Mouse (Mus musculus) left cerebral cortex, postnatal 25 days (tissue): ENCODE results near the gene Fkbpl. TPM values are rescaled to one million over a fixed set of nuclear protein-coding genes. Genes with fewer than 3 reads are reported as not detected.

Experiments
- DNase-seq, 2 experiments: peaks; one replicate each; pipeline ENCODE4 v3.0.0; 2022; ENCODE audit warnings: low spot score in 2 of 2, mixed read lengths in 1 of 2
- intact Hi-C: fragments of 180-260 bp; cut with DNase I; formaldehyde crosslinking; loops from one replicate; pipeline ENCODE4 v1.15.1; 2025
- total RNA-seq, 2 experiments: library from RNA; stranded (reverse); gene quantifications; 2 replicates each; pipeline ENCODE4 v1.2.3; 2021

Fkbpl gene
- 10 to 100 TPM; 12.0 to 17.0 TPM for total RNA-seq

DNA sequence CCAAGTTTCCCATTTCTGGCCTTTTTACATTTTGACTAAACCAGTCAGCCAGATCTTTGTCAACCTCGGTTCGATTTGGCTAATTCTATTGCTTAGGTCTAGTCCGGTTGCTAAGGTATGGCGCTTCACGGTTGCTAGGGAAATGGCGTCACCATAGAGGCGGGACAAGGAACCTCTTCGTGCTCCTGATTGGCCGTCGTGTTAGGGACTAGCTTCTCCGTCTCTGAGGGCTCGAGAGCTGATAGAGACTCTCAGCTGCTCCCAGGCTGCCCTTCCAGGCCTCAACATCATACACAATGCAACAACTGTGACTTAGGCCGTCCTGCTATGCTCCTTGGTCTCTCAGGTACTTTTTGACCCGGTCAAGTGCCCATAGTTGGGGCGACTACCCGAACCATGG lies at the start of gene Fkbpl:
TSS of gene Fkbpl (plus strand) at position 157 of the 400 bp plus-strand sequence.
- intact Hi-C loops, result no loop called here
- DNase-seq, result peak; percentile 97 to 99

DNA sequence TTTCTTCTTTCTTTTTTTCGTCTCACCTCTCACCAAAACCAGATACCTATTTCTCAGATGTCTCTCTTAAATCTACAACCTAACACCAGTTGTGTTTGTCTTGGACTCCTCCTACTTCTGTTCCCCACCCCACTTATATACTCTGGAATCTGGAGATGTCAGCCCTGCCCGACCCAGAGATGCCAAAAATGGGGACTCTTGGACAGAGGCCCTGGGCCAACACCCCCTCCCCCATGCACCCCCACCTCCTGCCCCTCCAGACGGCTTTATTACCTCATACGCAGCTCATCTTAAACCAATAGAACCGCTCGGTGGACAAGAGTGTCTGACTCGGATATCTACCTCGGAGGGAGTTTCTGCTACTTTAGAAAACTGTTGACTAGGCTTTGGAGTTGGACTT lies 48.5 kb upstream of the Fkbpl start:
- no peak for DNase-seq
- intact Hi-C loops, result no loop called here

DNA sequence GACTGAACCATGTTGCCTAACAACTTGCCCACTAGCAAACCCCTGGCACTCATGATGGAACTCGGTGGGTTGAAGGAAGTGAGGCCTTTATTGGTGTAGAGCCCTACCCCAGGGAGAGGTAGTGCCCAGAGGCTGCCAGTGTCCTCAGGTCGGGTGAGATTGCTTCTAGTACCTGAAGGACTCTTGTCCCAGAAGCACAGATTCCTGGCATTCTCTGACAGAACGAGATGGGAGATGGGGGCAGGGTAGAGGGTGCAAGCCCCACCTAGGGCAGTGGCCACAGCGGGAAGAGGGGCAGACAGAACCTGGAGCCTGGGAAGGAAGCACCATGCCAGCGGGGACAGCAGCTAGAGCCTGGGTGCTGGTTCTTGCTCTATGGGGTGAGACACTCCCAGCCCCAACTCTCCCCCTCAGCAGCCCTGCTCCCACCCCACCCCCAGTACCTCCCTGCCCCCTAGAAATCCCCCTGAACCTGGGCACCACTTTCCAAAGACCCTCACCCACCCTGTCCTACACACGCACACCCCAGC lies 46.9 kb upstream of the Fkbpl start, which contains the start of gene Ager:
TSS of gene Ager (plus strand) at position 297 of the 530 bp plus-strand sequence.
- no peak for DNase-seq
- intact Hi-C loops, result no loop called here

DNA sequence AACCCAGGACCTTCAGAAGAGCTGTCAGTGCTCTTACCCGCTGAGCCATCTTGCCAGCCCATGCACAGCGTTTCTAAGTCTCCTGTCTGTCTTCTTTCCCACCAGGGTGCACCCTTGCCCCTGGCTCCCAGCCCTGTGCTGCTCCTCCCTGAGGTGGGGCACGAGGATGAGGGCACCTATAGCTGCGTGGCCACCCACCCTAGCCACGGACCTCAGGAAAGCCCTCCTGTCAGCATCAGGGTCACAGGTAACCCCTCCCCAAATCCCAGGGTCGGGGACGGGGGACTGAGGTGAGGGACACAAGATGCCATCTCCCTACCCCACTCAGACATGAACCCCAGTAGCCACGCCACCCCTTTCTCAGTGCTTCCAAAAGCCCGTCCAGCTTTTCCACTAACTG lies 44.7 kb upstream of the Fkbpl start:
- intact Hi-C loops, result no loop called here
- DNase-seq, result no peak

DNA sequence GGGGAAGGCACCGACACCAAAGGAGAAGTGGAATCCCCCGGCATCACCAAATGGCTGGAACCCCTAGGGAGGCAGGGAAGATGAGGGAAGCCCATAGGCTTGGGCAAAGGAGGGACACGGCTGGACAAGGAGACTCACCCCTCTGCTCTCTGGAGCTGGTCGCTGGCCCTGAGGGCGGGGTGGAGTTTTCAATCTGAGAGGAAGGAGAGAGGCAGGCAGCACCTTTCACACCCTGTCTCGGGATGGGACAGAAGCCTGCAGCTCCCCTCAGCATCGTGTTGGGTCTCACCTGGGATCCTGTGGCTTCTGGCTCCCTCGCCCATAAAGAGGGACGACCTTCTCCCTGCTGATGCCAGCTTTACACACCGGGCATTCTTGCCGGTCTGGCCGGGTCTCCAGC lies 42.8 kb upstream of the Fkbpl start:
- intact Hi-C loops, result no loop called here
- DNase-seq, result no peak

DNA sequence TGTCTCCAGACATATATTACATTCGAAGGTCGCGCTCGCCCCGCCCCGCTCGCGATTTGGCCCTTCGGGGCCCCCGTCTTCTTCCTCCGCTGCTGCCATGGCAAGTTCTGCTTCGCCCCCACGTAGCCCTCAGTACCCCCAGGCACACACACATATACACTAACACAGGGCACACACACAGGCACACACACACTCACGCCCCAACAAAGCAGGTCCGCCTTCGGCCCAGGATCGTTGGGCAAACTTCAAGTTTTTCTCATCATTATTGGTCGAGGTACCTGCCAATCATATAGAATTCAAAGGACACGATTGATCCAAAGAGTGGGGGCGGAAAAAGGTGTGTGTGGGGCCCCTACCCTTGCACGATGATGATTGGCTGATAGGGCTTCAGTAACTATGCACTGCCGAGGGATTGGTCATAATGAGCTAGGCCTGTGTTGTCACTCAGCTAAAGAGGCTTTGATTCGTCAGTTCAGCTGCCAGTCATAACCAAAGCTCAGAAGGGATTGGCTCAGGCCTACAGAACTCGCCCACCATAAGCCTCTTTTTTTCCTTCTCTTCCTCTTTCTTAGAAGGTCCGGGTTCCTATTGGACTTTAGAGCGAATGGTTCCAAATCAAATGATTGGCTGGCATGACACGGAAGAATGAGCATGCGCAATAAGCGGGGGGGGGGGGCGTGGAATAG lies 41.0 kb upstream of the Fkbpl start, which contains the start of gene Rnf5:
TSS of gene Rnf5 (minus strand) at position 316 of the 686 bp plus-strand sequence.
- intact Hi-C loops, result no loop called here

DNA sequence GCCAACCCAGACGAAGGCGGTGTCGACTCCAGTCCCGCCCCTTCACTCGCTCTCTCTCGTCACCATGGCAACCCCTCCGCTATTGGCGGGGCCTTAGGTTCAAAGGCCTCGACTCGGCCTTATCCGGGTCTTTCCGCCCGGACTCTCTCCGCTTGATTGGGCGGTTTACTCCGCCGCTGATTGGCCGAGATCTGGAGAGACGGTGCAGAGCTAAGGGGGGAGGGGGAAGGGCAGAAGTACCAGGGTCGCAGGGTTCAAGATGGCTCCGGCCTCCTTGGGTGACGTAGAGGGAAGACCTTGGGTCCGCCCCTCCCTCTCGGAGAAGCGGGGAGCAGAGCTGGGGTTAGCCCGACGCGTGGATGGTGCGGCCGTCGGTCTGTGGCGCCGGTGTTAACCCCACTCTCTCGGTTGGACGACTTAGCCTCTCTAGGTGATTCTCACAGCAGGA lies 40.5 kb upstream of the Fkbpl start, which contains the start of gene Agpat1:
TSS of gene Agpat1 (plus strand) at position 202 of the 448 bp plus-strand sequence.
- intact Hi-C loops, result no loop called here
- peak; percentile 96 to 99 for DNase-seq

More for the DNA sequence above, 41.0 kb upstream of the Fkbpl start, which contains the start of gene Rnf5:
- peak; percentile 99 to 100 for DNase-seq

DNA sequence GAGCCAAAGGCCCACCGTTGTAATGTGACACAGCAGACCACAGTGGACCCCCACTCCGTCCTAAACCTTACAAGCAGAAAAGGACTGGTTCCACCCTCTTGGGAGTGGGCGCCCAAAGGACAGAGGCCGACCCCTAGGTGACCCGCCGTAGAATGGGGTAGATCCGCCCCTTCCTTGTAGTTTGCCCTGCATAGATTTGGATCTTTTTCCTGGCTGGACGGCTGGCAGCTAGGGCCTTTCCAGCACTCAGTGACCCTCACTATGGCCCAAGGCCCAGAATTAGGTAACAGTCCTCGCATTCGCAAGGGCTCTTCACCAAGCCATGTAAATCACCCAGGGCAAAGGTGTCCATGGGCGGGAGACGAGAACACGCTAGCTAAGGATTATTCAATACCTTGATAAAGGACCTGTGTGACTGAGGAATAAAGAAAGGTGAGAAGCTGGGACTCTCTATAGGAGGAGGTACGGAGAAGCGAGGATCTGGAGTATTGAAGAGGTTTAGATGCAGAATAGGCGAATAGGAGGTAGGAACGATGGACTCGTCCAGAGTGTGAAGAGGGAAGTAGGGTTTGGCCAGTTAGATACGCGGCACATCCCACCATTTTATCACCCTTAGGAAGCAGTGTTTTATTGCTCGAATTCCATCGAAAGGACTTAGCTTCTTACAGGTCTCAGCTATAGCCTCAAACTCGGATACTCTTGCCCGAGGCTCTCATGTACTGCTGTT lies 39.9 kb upstream of the Fkbpl start:
- intact Hi-C loops, result loop anchor here (1.0 kb wide), 1 partner anchor 24 kb away; the partner anchor contains the start of gene Ppt2
- peak in 1 of 2 experiments; percentile 20 for DNase-seq

DNA sequence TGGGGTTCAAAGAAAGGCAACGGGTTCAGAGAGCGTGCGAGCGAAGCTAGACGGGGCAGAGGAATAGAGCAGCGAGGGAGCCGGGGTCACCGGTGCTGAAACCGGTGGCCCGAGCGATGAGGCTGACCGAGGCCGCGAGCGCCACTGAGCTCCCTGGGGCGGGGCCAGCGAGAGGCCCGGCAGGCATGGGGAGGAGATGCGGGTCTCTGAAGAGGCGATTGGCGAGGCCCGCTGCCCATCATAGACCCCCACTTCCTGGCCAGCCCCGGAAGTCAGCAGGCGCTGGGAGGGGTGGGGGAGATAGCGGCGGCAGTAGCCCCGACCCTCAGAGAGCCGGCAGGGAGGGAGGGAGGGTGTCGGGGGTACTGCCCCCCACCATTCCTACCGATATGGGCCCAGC lies 39.0 kb upstream of the Fkbpl start:
- intact Hi-C loops, result loop anchor here (1.0 kb wide), 1 partner anchor 23 kb away; the partner anchor contains the start of gene Ppt2
- peak; percentile 99 for DNase-seq

DNA sequence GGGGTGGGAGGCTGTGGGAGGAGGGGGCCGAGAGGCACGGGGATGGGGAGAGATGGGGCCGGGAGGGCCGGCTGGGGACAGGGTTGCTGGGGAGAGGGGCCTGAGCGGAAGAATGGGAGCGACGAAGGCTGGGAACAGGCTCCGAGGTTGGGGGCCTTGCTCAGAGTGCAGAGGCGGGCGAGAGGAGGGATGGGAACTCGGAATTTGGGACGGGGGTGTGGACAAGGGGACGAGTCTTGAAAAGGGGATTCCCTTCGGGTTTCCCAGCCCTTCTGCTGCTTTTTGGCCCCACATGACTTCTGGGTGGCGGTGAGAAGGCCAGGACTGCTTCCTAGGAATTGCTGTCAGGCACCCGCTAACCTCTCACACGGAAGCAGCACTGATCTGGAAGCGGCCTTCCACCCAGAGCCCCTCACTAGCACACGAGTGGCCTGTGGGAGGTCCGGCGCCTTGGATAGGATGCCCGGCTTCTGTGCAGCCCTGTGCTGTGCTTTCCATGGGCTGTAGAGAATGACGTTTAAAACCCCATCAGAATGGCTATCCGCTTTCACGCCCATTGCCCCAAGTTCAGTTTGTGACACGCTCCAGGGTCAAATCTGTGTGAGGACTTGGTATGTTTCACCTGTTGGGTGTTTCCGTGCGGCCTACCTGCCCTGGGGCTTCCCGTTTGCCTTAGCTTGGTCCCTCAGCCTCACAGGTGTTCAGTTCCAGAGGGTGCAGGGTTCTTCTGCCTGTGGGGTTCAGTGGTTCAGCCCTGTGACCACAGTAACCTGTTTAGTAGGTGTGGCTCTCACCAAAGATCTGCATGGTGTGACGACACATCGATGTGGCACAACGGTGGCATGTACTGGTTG lies 38.2 kb upstream of the Fkbpl start:
- intact Hi-C loops, result no loop called here
- DNase-seq, result no peak

DNA sequence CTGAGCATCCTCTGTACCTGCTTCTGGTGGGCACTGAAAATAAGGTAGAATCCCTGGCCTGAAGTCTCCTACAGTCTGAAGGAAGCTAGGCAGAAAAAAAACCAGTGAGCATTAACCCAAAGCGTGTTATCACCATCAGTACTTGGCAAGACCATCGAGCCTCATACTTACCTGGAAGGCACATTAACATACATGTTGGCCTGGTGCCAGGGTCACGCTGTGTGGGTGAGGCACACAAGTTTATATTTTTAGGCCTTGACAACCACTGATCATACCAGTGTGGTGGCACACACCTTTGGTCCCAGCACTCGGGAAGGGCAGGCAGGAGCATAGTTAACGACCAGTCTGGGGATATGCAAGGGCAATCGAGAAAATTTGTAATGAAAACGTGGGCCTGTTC lies 36.6 kb upstream of the Fkbpl start:
- intact Hi-C loops, result no loop called here

DNA sequence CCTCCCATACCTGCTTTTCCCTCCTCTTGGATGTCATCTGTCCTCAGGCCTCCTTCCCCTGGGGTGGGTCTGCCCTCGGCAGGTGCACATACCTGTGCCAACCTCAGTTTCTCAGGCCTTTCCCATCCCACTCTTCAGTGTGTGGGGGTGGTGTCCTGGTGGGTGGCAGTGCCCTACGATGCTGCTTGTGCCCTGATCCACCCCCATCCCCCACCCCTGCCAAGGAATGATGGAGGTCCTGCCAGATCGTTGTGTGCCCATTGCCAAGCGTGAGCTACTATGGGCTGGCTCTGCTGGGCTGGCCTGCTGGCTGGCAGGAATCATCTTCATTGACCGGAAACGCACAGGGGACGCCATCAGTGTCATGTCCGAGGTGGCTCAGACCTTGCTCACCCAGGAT lies 33.5 kb upstream of the Fkbpl start:
- DNase-seq, result no peak
- intact Hi-C loops, result no loop called here

More for the DNA sequence above, 36.6 kb upstream of the Fkbpl start:
- DNase-seq, result no peak

DNA sequence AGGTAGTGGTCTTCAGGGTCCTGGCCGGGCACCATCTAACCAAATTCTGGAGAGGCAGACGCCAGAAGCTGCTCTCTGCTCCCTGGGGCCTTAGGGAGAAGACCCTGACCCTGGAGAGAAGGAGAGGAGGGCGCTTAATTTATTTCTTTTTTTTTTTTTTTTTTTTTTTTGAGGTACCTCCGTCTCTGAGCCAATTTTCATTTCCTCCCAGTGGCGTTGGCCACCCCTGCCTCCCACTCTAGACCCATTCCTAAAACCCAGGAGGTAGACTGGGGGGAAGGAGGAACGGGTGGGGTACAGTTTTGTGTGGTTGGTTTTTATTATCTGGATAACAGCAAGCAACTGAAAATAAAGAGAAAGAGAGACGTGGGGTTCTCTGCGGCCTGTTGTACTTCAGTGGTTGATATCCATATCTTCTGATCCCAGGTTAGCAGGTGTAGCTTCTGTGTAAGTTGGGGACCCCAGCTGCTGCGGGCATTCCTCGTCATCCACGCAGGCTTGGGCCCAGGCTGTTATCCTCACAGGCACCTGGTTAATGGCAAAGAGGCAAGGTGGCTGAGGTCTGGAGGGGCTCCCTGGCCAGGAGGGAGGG lies 31.4 kb upstream of the Fkbpl start:
- intact Hi-C loops, result no loop called here

DNA sequence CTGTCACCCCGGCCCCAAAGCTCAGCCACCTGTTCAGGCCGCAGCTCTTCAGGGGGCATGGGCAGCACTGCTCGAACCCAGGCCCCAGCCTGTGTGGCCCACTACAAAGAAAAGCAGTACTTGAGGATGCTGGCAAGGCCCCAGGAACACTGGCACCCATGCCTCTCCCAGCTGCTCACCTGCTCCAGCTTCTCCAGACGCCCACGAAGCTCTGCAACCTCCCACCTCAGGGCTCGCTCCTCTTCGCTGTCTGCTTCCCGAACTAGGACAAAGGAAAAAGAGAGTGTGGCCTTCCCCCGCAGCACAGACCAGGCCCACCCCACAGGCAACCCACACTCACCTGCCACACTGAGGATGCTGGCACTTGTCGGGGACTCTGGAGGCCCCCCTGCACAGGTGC lies 30.7 kb upstream of the Fkbpl start:
- DNase-seq, result peak in 1 of 2 experiments; percentile 53
- intact Hi-C loops, result no loop called here

More for the DNA sequence above, 31.4 kb upstream of the Fkbpl start:
- no peak for DNase-seq

DNA sequence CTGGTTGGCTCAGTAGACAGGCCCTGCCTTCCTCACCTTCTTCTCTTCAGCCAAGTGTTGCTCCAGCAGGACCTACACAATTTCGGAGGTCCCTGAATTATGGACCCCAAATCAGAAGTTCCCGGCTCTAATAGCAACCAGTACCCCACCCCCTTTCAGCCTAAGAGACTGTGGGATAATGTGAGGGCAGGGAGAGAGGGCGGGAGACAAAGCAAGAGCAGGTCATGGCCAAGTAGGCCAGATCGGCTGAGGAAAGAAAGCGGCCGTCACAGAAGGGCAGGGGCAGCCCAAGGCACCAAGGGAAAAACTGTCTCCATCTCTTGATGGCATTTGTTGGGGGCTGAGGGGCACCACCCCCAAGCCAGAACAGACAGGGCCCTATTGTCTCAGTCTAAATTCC lies 28.7 kb upstream of the Fkbpl start, which contains the start of gene Egfl8:
TSS of gene Egfl8 (minus strand) at position 101 of the 400 bp plus-strand sequence.
- no peak for DNase-seq
- intact Hi-C loops, result no loop called here

DNA sequence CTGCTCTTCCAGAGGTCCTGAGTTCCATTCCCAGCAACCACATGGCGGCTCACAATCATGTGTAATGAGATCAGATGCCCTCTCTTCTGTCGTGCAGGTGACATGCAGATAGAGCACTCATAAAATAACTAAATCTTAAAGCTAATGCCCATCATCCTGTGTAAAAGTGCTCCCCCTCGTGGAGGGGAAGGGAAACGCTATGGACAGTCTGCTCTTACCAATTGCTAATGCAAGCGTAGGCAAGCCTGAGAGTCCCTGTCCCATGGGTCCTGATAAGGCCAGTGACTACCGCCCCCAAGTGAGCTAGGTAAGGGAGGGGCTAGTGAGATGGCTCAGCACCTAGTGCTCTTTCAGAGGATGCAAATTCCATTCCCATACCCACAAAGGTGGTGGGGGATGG lies 25.6 kb upstream of the Fkbpl start:
- intact Hi-C loops, result loop anchor here (2.0 kb wide), 1 partner anchor 178 kb away; no protein-coding TSS in a partner anchor
- peak in 1 of 2 experiments; percentile 65 for DNase-seq

DNA sequence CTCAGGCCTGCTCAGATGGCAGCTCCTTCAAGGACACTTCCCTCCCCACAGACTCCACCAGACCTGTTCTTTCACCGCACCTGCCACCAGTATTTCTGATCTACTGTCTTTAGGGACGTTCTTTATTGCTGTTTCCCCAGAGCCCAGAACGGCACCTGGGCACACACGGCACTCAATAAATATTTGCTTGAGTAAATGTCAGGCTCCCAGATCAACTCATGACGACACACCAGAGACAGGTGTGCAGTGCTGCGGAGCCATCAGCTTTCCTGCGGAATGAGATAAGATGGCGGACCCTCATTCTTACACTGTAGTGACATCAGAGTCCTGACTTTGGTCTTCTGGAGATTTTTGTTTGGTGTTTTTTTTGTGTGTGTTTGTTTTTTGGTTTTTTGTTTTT lies 23.6 kb upstream of the Fkbpl start:
- intact Hi-C loops, result no loop called here

DNA sequence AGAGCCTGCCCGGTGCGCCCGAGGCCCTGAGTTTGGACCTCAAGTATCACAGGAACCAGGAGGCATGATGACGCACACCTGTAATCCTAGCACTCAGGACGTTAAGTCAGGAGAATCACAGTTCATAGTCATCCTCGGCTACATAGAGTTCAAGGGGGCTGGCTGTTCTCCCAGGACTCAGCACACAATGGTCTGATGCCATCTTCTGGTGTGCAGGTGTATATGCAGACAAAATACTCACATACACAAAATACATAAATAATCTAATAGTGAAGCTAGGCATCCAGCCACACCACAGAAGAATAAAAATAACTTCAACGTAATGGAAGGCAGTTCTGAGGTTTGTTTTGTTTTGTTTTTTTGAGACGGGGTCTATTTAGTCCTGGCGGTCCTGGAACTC lies 21.4 kb upstream of the Fkbpl start:
- DNase-seq, result no peak
- intact Hi-C loops, result no loop called here

More for the DNA sequence above, 23.6 kb upstream of the Fkbpl start:
- DNase-seq, result no peak

DNA sequence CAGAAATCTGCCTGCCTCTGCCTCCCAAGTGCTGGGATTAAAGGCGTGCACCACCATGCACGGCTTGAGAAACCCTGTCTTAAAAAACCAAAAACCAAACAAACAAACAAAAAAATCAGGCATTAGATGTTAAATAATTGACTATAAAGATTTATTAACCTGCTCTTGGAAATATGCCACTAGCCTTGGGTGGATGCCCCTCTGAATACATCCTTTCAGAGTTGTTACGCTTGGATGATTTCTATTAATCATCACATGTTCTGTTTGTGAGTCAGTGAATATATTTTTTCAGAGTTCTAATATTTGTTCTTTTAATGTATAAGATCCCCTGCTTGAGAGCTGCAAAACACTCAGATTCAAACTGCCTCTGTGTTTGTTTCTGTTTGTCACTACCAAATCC lies 19.6 kb upstream of the Fkbpl start:
- intact Hi-C loops, result loop anchor here (5.0 kb wide), 2 partner anchors 33 to 503 kb away; partner anchors contain the start of genes Brd2 and Pbx2
- DNase-seq, result no peak
